In genomic region chr7:99813394-99813793, GRCm38 (mm10) we compare ENCODE assay signal across 11 mouse cellular contexts. TPM values are rescaled to one million over a fixed set of nuclear protein-coding genes. Genes with fewer than 3 reads are reported as not detected.
DNase-seq lines count a peak whose midpoint lies in the region; ATAC-seq and TF ChIP-seq lines count a peak whose summit lies in the region.
"Had no signal": no experiment of that assay in that cellular context is flagged by ENCODE, and none has a peak within 500 bp of the region (broad histone marks: within the 10 kb centered on the region; RNA-seq: fewer than 3 reads in every experiment).

No protein-coding gene starts in this region.

- DNase-seq in embryo, embryonic 10.5 days (ENCODE audit: low spot score): peak; percentile 29
- DNase-seq in embryo, embryonic 11 days: no peak
- DNase-seq in ovary, postnatal 36 days (ENCODE audit: low spot score): peak; percentile 34
- DNase-seq in ovary, postnatal 10 days (ENCODE audit: low spot score): no peak
- peak; percentile 46 for DNase-seq in lung, postnatal 25 days (ENCODE audit: low spot score)

- no peaks in the 10 kb centered on the region for H3K9me3 ChIP-seq in neural tube, embryonic 15.5 days (replicated peaks)
- H3K9me3 ChIP-seq: stomach, embryonic 15.5 days had no signal

- peaks cover 13% of the 10 kb centered on the region for H3K36me3 ChIP-seq in neural tube, embryonic 15.5 days

- H3K27me3 ChIP-seq in neural tube, embryonic 15.5 days (replicated peaks): no peaks in the 10 kb centered on the region
- H3K27me3 ChIP-seq: stomach, embryonic 15.5 days had no signal

- no peak overlapping the region for H3K4me3 ChIP-seq in cortical plate, adult 2 months (ENCODE audit: insufficient read depth, low read length)
- H3K4me3 ChIP-seq in neural tube, embryonic 15.5 days (replicated peaks): no peak overlapping the region
- H3K4me3 ChIP-seq: stomach, embryonic 15.5 days had no signal

- H3K9ac ChIP-seq in neural tube, embryonic 15.5 days (replicated peaks): no peak overlapping the region
- H3K9ac ChIP-seq: stomach, embryonic 15.5 days had no signal

- no peak for ATAC-seq in monocyte, adult 5-6 weeks (replicated peaks; ENCODE audit: insufficient number of reproducible peaks, low FRiP score, low TSS enrichment, poor library complexity, severe bottlenecking)
- ATAC-seq in neural tube, embryonic 15.5 days (ENCODE audit: low FRiP score): no peak

- TF ChIP-seq POLR2A in cortical plate, adult 2 months (IDR thresholded peaks at IDR 0.05; ENCODE audit: extremely low read depth, insufficient read depth, low read length): no peak

- peak; percentile 53 for TF ChIP-seq CTCF in cortical plate, adult 2 months (IDR thresholded peaks at IDR 0.05; ENCODE audit: extremely low read depth, insufficient read depth, low read length)

- no peak overlapping the region for H3K4me2 ChIP-seq in neural tube, embryonic 15.5 days
- H3K4me2 ChIP-seq: stomach, embryonic 15.5 days had no signal

- no peaks in the 10 kb centered on the region for H3K4me1 ChIP-seq in cortical plate, adult 2 months (ENCODE audit: control insufficient read depth, insufficient read depth, low read length)
- H3K4me1 ChIP-seq in neural tube, embryonic 15.5 days: no peaks in the 10 kb centered on the region
- H3K4me1 ChIP-seq: stomach, embryonic 15.5 days had no signal

- 96% methylated on average over 11 of the region's 11 CpGs for WGBS in neural tube, embryonic 15.5 days

- no peak overlapping the region for H3K27ac ChIP-seq in cortical plate, adult 2 months (ENCODE audit: insufficient read depth, low read length)
- no peak overlapping the region for H3K27ac ChIP-seq in neural tube, embryonic 15.5 days (replicated peaks)
- H3K27ac ChIP-seq: macrophage; stomach, embryonic 15.5 days had no signal

RNA-seq across cellular contexts. Expression of gene Neu3, which starts 14.8 kb away (rescaled TPM):
- polyA plus RNA-seq in cortical plate, adult 2 months (2012; rRNA removed): 1.9 and 2.0 TPM in 2 replicates
- total RNA-seq in monocyte, adult 5-6 weeks (2017): 0.75 to 1.2 TPM in 2 of 3 replicates, not detected in the other
- polyA plus RNA-seq in neural tube, embryonic 15.5 days (2015; fragmentation: Nextera tagmentation; extraction: Ambion mirVana): 2.4 and 3.6 TPM in 2 replicates

RNA-seq across cellular contexts. Expression of gene Xrra1, which starts 45.5 kb away (rescaled TPM):
- 0.96 and 1.3 TPM in 2 replicates for polyA plus RNA-seq in cortical plate, adult 2 months (2012; rRNA removed)
- 0.21 to 0.86 TPM in 2 of 3 replicates, not detected in the other for total RNA-seq in monocyte, adult 5-6 weeks (2017)
- 0.84 and 0.97 TPM in 2 replicates for polyA plus RNA-seq in neural tube, embryonic 15.5 days (2015; fragmentation: Nextera tagmentation; extraction: Ambion mirVana)

RNA-seq across cellular contexts. Expression of gene Spcs2, which starts 49.9 kb away (rescaled TPM):
- 65.2 and 68.3 TPM in 2 replicates for polyA plus RNA-seq in cortical plate, adult 2 months (2012; rRNA removed)
- total RNA-seq in monocyte, adult 5-6 weeks (2017): 121 to 148 TPM (median 139 TPM) in 3 replicates
- polyA plus RNA-seq in neural tube, embryonic 15.5 days (2015; fragmentation: Nextera tagmentation; extraction: Ambion mirVana): 284 and 313 TPM in 2 replicates

RNA-seq across cellular contexts. Expression of gene Olfr521, which starts 50.1 kb away (rescaled TPM):
- not detected in 2 replicates for polyA plus RNA-seq in cortical plate, adult 2 months (2012; rRNA removed)
- total RNA-seq in monocyte, adult 5-6 weeks (2017): not detected in 3 replicates
- polyA plus RNA-seq in neural tube, embryonic 15.5 days (2015; fragmentation: Nextera tagmentation; extraction: Ambion mirVana): not detected in 2 replicates
- total RNA-seq: heart, adult 18-20 months had no signal
- polyA plus RNA-seq: macrophage; stomach, embryonic 15.5 days had no signal

Comparison
In these comparisons a context has a peak if more than half of its experiments do, and no peak if none do; other contexts are left out.
1. DNase-seq: peak in embryo, embryonic 10.5 days (single experiment), ovary, postnatal 36 days (single experiment) and lung, postnatal 25 days (single experiment); none in embryo, embryonic 11 days (single experiment) and ovary, postnatal 10 days (single experiment).